Mouse (Mus musculus) Patski (cell line): Measurements from ENCODE around the gene Spock3. TPM values are rescaled to one million over a fixed set of nuclear protein-coding genes. Genes with fewer than 3 reads are reported as not detected.

Experiments used
- ATAC-seq: fragments of 100-300 bp; one replicate; pipeline ENCODE4 v1.8.0; 2021
- CTCF ChIA-PET: fragments of 350-600 bp; sonication (Branson Sonifier 250); formaldehyde crosslinking; loops from one replicate; lab custom pipeline; 2022; ENCODE audit warnings: inconsistent platforms; lab: Charles Lee
- POLR2A ChIA-PET: fragments of 350-600 bp; sonication (Branson Sonifier 250); formaldehyde crosslinking; loops from one replicate; lab custom pipeline; 2022; ENCODE audit warnings: antibody characterized with exemption, inconsistent platforms; lab: Charles Lee
- DNase-seq: peaks from one replicate; pipeline ENCODE4 v3.0.0-alpha.2; 2011; ENCODE audit warnings: low read depth, low spot score
- H3K27me3 ChIP-seq: fragments of 371-371 bp; one replicate; pipeline ENCODE4 v1.5.1; 2021
- CTCF ChIP-seq: fragments of 100-300 bp; IDR thresholded peaks from one replicate; pipeline ENCODE4 v1.5.1; 2021
- in situ Hi-C: fragments of 300-500 bp; cut with MboI; formaldehyde crosslinking; loops from 3 replicates; pipeline ENCODE4 v1.11.1; 2018; ENCODE audit warnings: low pct_unique_long_range_greater_than_20kb, mixed read lengths
- polyA plus RNA-seq: library from polyadenylated mRNA; unstranded; gene quantifications from one replicate; pipeline ENCODE4 v1.2.3, GENCODE M21; 2021

The Spock3 gene
- polyA plus RNA-seq, 1 experiment from 2014 or later = not detected

- ChIA-PET POLR2A (no interaction called here), CTCF (no interaction called here)
- TF ChIP-seq CTCF = no peak
- no peak for DNase-seq
- no peak for ATAC-seq
- in situ Hi-C loops = no loop called here
- H3K27me3 ChIP-seq = no peaks in the 10 kb centered on the region
Measured at GRCm38 (mm10) chr8:63165326-63165725, 214.5 kb downstream of the Spock3 start.

- no peak for DNase-seq
- no peaks in the 10 kb centered on the region for H3K27me3 ChIP-seq
- ATAC-seq = no peak
- in situ Hi-C loops = no loop called here
- ChIA-PET POLR2A (no interaction called here), CTCF (no interaction called here)
- TF ChIP-seq CTCF = no peak
Measured at GRCm38 (mm10) chr8:63169956-63170355, 219.1 kb downstream of the Spock3 start.

- ChIA-PET POLR2A (no interaction called here), CTCF (no interaction called here)
- ATAC-seq (no peak), DNase-seq (no peak)
- no peak for TF ChIP-seq CTCF
- H3K27me3 ChIP-seq = no peaks in the 10 kb centered on the region
- in situ Hi-C loops = no loop called here
Measured at GRCm38 (mm10) chr8:63181272-63181671, 230.5 kb downstream of the Spock3 start.

GRCm38 (mm10) chr8:63258812-63259385 lies 308.1 kb downstream of the Spock3 start:
- DNase-seq (no peak), ATAC-seq (no peak)
- in situ Hi-C loops = no loop called here
- TF ChIP-seq CTCF = no peak
- H3K27me3 ChIP-seq = no peaks in the 10 kb centered on the region
- CTCF ChIA-PET = no interaction called here
- POLR2A ChIA-PET = no interaction called here

GRCm38 (mm10) chr8:63262516-63262915 lies 311.7 kb downstream of the Spock3 start:
- ATAC-seq = no peak
- H3K27me3 ChIP-seq = no peaks in the 10 kb centered on the region
- no peak for DNase-seq
- CTCF ChIA-PET = no interaction called here
- TF ChIP-seq CTCF = no peak
- POLR2A ChIA-PET = no interaction called here
- in situ Hi-C loops = no loop called here

GRCm38 (mm10) chr8:63335366-63335765 lies 384.6 kb downstream of the Spock3 start:
- in situ Hi-C loops = no loop called here
- TF ChIP-seq CTCF = no peak
- ChIA-PET CTCF (no interaction called here), POLR2A (no interaction called here)
- ATAC-seq (no peak), DNase-seq (no peak)
- H3K27me3 ChIP-seq = no peaks in the 10 kb centered on the region

GRCm38 (mm10) chr8:63368580-63368979 lies 417.8 kb downstream of the Spock3 start:
- POLR2A ChIA-PET = no interaction called here
- no peaks in the 10 kb centered on the region for H3K27me3 ChIP-seq
- CTCF ChIA-PET = interaction anchor here (2.7 kb wide), 1 partner anchor 10 kb away, joined by 8 read pairs; no protein-coding TSS in a partner anchor
- no peak for TF ChIP-seq CTCF
- no peak for ATAC-seq
- no peak for DNase-seq
- in situ Hi-C loops = no loop called here

- ATAC-seq (no peak), DNase-seq (no peak)
- in situ Hi-C loops = no loop called here
- POLR2A ChIA-PET = no interaction called here
- CTCF ChIA-PET = no interaction called here
- TF ChIP-seq CTCF = no peak
- H3K27me3 ChIP-seq = no peaks in the 10 kb centered on the region
Measured at GRCm38 (mm10) chr8:63397659-63398058, 446.9 kb downstream of the Spock3 start.
